Comparison of ENCODE assay signal across 8 mouse cellular contexts in the genomic region with DNA sequence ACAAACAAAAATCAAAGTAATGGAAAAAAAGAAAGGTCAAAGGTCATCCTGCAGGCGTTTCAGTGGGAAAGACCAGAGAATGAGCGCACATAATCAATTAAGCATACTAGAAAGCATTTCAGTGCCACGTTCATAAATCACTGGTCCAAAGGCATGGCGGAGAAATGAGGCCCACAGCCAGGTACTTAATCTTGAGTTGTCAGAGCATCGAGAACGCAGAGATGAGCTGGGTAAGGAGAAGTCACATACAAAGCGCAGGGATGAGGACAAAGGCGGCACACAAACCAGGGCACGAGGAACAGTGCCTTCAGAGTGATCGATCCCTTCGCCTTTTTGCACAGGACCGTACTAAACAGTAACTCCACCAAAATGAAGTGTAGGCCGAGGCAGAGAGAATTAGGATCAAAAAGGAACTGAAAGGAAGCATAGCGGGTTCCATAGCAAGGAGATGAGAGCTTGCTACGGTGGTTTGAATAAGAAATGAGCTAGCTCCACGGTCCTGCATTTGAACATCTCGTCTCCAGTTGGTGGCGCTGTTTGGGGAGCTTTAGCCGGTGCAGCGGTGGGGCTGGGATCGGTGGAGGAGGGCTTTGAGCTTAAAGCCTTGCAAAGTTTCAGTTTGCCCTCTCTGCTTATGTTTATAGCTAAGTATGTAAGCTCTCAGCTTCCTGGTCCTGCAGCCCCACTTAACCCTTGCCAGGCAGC. TPM values are rescaled to one million over a fixed set of nuclear protein-coding genes. Genes with fewer than 3 reads are reported as not detected.
DNase-seq lines count a peak whose midpoint lies in the region; ATAC-seq lines count a peak whose summit lies in the region.

No protein-coding gene starts in this region.

- WGBS in forebrain, embryonic 16.5 days: 12% methylated on average over 21 of the region's 21 CpGs
- WGBS in hindbrain, embryonic 10.5 days: 3% methylated on average over 21 of the region's 21 CpGs

- DNase-seq in MEL-GATA-1-ER (ENCODE audit: extremely low read depth, low read depth): peak; percentile 82
- peak; percentile 60 to 62 for DNase-seq in cerebellum, adult 18-20 months
- peak; percentile 90 for DNase-seq in hindbrain, embryonic 10.5 days (ENCODE audit: low spot score)
- peak; percentile 32 for DNase-seq in layer of hippocampus, adult 9-10 months (ENCODE audit: low spot score)
- DNase-seq in lung, postnatal 10 days: peak; percentile 89
- DNase-seq in ovary, postnatal 14 days (ENCODE audit: low spot score): peak; percentile 81
- peak; percentile 85 for DNase-seq in thymus, postnatal 14 days

- H3K9me3 ChIP-seq in forebrain, embryonic 16.5 days (ENCODE audit: control insufficient read depth, low read length): no peaks in the 10 kb centered on the region
- H3K9me3 ChIP-seq in hindbrain, embryonic 10.5 days: no peaks in the 10 kb centered on the region

- H3K4me1 ChIP-seq in forebrain, embryonic 16.5 days (replicated peaks; ENCODE audit: control insufficient read depth, insufficient read depth, low read length): peaks cover 19% of the 10 kb centered on the region
- H3K4me1 ChIP-seq in hindbrain, embryonic 10.5 days (replicated peaks): peaks cover 81% of the 10 kb centered on the region

- peak overlapping the region; percentile 18 for H3K4me2 ChIP-seq in forebrain, embryonic 16.5 days (ENCODE audit: low read length)

- H3K9ac ChIP-seq in forebrain, embryonic 16.5 days (replicated peaks; ENCODE audit: low read depth, low read length): peak overlapping the region; percentile 3; the same call in 1 of the 2 replicates

- no peaks in the 10 kb centered on the region for H3K27me3 ChIP-seq in forebrain, embryonic 16.5 days (replicated peaks; ENCODE audit: control insufficient read depth, insufficient read depth, low read length)
- peaks cover 14% of the 10 kb centered on the region; the same call in 1 of the 2 replicates for H3K27me3 ChIP-seq in hindbrain, embryonic 10.5 days (ENCODE audit: insufficient read depth, poor library complexity, severe bottlenecking)

- no peak overlapping the region for H3K27ac ChIP-seq in forebrain, embryonic 16.5 days (ENCODE audit: low read length)
- H3K27ac ChIP-seq in hindbrain, embryonic 10.5 days: peak overlapping the region; percentile 92

- no peak overlapping the region for H3K4me3 ChIP-seq in forebrain, embryonic 16.5 days (replicated peaks; ENCODE audit: low read length)
- H3K4me3 ChIP-seq in hindbrain, embryonic 10.5 days: peak overlapping the region; percentile 43

- ATAC-seq in forebrain, embryonic 16.5 days: peak; percentile 57

- H3K36me3 ChIP-seq in forebrain, embryonic 16.5 days (ENCODE audit: control insufficient read depth, insufficient read depth): no peaks in the 10 kb centered on the region
- H3K36me3 ChIP-seq in hindbrain, embryonic 10.5 days: no peaks in the 10 kb centered on the region

RNA-seq across cellular contexts. Expression of a gene that starts 33.3 kb away (rescaled TPM):
- 27.2 and 27.6 TPM in 2 replicates for polyA plus RNA-seq in forebrain, embryonic 16.5 days (2015; fragmentation: Nextera tagmentation; extraction: Ambion mirVana)
- polyA plus RNA-seq in hindbrain, embryonic 10.5 days (2016; fragmentation: Nextera tagmentation; extraction: Ambion mirVana): 19.4 and 19.9 TPM in 2 replicates

Comparison
In these comparisons a context has a peak if more than half of its experiments do, and no peak if none do; other contexts are left out.
1. DNase-seq: peak in every context shown above with its lines; median percentile 90 in hindbrain, embryonic 10.5 days; 89 in lung, postnatal 10 days; 85 in thymus, postnatal 14 days; 82 in MEL-GATA-1-ER; 81 in ovary, postnatal 14 days; 61 in cerebellum, adult 18-20 months; 32 in layer of hippocampus, adult 9-10 months.